Mouse (Mus musculus): ENCODE results near the gene Slc13a3. TPM values are rescaled to one million over a fixed set of nuclear protein-coding genes. Genes with fewer than 3 reads are reported as not detected.
"Not testable (repeated sequence)": the region's sequence is repeated elsewhere in the genome, so short reads cannot be mapped to it uniquely, and the experiment has no call there.

Gene Slc13a3
- polyA plus RNA-seq (2014; fragmentation: Nextera tagmentation; extraction: Ambion mirVana): 1.9 and 2.5 TPM in 2 replicates

GRCm38 (mm10) chr2:165473003-165473402 lies at the start of gene Slc13a3:
TSS of gene Slc13a3 (minus strand) at chr2:165473230.
- H3K4me1 ChIP-seq (replicated peaks; ENCODE audit: control insufficient read depth, insufficient read depth, low read length): peaks cover 6% of the 10 kb centered on the region
- H3K9ac ChIP-seq (ENCODE audit: low read length): peak within 1 kb of the TSS; percentile 43
- H3K27me3 ChIP-seq (ENCODE audit: control insufficient read depth, insufficient read depth, low read length): peaks cover 5% of the 10 kb centered on the region; the same call in 1 of the 2 replicates
- H3K4me3 ChIP-seq (ENCODE audit: low read depth, low read length): peak within 1 kb of the TSS; percentile 24
- no peaks in the 10 kb centered on the region for H3K9me3 ChIP-seq (ENCODE audit: control insufficient read depth, low read length)
- H3K4me2 ChIP-seq (ENCODE audit: low read depth, low read length, severe bottlenecking): peak within 1 kb of the TSS; percentile 53
- no peak within 1 kb of the TSS for H3K27ac ChIP-seq (ENCODE audit: low read depth, low read length)
- ATAC-seq (replicated peaks; ENCODE audit: low FRiP score): 0 out of 2 replicates have a peak, but pooled peaks have one; percentile 21
- H3K36me3 ChIP-seq (ENCODE audit: control insufficient read depth, insufficient read depth, low read length): no peaks in the 10 kb centered on the region
- under 1% methylated on average over 34 of the region's 35 CpGs for WGBS
- peak; percentile 69 for DNase-seq (ENCODE audit: low spot score)

DNA sequence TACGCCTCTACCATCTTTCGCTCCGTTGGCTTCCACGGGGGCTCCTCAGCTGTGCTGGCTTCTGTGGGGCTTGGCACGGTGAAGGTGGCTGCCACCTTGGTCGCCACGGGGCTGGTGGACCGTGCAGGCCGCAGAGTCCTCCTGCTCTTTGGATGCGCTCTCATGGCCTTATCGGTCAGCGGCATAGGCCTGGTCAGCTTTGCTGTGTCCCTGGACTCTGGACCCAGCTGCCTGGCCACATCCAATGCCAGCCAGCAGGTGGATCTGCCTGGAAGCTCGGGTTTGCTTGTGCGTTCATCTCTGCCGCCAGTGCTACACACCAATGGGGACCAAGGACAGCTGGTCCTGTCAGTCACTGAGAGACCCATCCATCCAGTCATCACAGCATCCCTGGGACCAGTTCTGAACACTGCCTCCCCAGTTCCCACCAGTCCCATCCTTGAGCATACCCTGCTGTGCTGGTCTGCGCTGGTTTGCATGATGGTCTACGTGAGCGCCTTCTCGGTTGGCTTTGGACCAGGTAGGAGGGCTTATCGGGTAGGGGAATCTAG lies 42.2 kb upstream of the Slc13a3 start:
- DNase-seq (ENCODE audit: low spot score) (no peak), ATAC-seq (replicated peaks; ENCODE audit: low FRiP score) (no peak)
- H3K36me3 ChIP-seq (ENCODE audit: control insufficient read depth, insufficient read depth, low read length): no peaks in the 10 kb centered on the region
- H3K9me3 ChIP-seq (ENCODE audit: control insufficient read depth, low read length): no peaks in the 10 kb centered on the region
- H3K4me3 ChIP-seq (ENCODE audit: low read depth, low read length): no peak overlapping the region
- H3K9ac ChIP-seq (ENCODE audit: low read length): no peak overlapping the region
- peaks cover 4% of the 10 kb centered on the region; the same call in 1 of the 2 replicates for H3K4me1 ChIP-seq (replicated peaks; ENCODE audit: control insufficient read depth, insufficient read depth, low read length)
- H3K27ac ChIP-seq (ENCODE audit: low read depth, low read length): no peak overlapping the region
- H3K4me2 ChIP-seq (ENCODE audit: low read depth, low read length, severe bottlenecking): no peak overlapping the region
- H3K27me3 ChIP-seq (ENCODE audit: control insufficient read depth, insufficient read depth, low read length): no peaks in the 10 kb centered on the region
- WGBS: 93% methylated on average over 20 of the region's 20 CpGs

GRCm38 (mm10) chr2:165512870-165513600 lies 40.0 kb upstream of the Slc13a3 start:
- WGBS: 52% methylated on average over 11 of the region's 11 CpGs
- Histone ChIP-seq H3K9me3 (ENCODE audit: control insufficient read depth, low read length) (no peaks in the 10 kb centered on the region), H3K36me3 (ENCODE audit: control insufficient read depth, insufficient read depth, low read length) (no peaks in the 10 kb centered on the region), H3K27ac (ENCODE audit: low read depth, low read length) (no peak overlapping the region), H3K9ac (ENCODE audit: low read length) (no peak overlapping the region), H3K4me3 (ENCODE audit: low read depth, low read length) (no peak overlapping the region), H3K4me2 (ENCODE audit: low read depth, low read length, severe bottlenecking) (no peak overlapping the region), H3K27me3 (ENCODE audit: control insufficient read depth, insufficient read depth, low read length) (no peaks in the 10 kb centered on the region), H3K4me1 (replicated peaks; ENCODE audit: control insufficient read depth, insufficient read depth, low read length) (peaks cover 4% of the 10 kb centered on the region; the same call in 1 of the 2 replicates)
- ATAC-seq (replicated peaks; ENCODE audit: low FRiP score): no peak
- DNase-seq (ENCODE audit: low spot score): no peak

DNA sequence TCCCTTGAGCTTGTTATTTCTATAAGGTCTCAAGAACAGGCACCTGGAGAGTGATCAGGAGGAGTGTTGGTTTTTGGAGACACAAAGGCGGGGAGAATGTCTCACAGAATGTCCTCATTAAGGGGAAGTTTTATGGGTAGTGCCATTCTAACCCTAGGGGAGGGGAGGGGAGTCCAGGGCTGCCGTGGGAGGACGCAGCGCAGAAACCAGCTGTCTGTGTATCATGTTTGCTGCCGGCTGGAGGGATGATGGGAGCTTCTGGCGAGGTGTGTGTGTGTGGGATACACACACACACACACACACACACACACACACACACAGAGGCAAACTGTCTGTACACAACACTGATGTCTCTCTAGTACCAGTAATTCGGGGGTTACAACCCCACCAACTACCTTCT lies 39.4 kb upstream of the Slc13a3 start:
- no peak overlapping the region for H3K27ac ChIP-seq (ENCODE audit: low read depth, low read length)
- no peak overlapping the region for H3K4me3 ChIP-seq (ENCODE audit: low read depth, low read length)
- H3K27me3 ChIP-seq (ENCODE audit: control insufficient read depth, insufficient read depth, low read length): no peaks in the 10 kb centered on the region
- no peak for ATAC-seq (replicated peaks; ENCODE audit: low FRiP score)
- H3K4me1 ChIP-seq (replicated peaks; ENCODE audit: control insufficient read depth, insufficient read depth, low read length): peaks cover 4% of the 10 kb centered on the region; the same call in 1 of the 2 replicates
- H3K9ac ChIP-seq (ENCODE audit: low read length): no peak overlapping the region
- DNase-seq (ENCODE audit: low spot score): no peak
- WGBS: 61% methylated on average over 7 of the region's 7 CpGs
- no peaks in the 10 kb centered on the region for H3K9me3 ChIP-seq (ENCODE audit: control insufficient read depth, low read length)
- no peaks in the 10 kb centered on the region for H3K36me3 ChIP-seq (ENCODE audit: control insufficient read depth, insufficient read depth, low read length)
- H3K4me2 ChIP-seq (ENCODE audit: low read depth, low read length, severe bottlenecking): no peak overlapping the region

- H3K27ac ChIP-seq (ENCODE audit: low read depth, low read length); H3K27me3 ChIP-seq (ENCODE audit: control insufficient read depth, insufficient read depth, low read length); DNase-seq (ENCODE audit: low spot score); H3K9me3 ChIP-seq (ENCODE audit: control insufficient read depth, low read length); ATAC-seq (replicated peaks; ENCODE audit: low FRiP score); H3K4me3 ChIP-seq (ENCODE audit: low read depth, low read length); H3K4me1 ChIP-seq (replicated peaks; ENCODE audit: control insufficient read depth, insufficient read depth, low read length); H3K9ac ChIP-seq (ENCODE audit: low read length); H3K36me3 ChIP-seq (ENCODE audit: control insufficient read depth, insufficient read depth, low read length); H3K4me2 ChIP-seq (ENCODE audit: low read depth, low read length, severe bottlenecking): not testable (repeated sequence)
- WGBS: 86% methylated on average over 4 of the region's 4 CpGs
These were observed 38.5 kb upstream of the Slc13a3 start for GRCm38 (mm10) chr2:165511530-165511929.

DNA sequence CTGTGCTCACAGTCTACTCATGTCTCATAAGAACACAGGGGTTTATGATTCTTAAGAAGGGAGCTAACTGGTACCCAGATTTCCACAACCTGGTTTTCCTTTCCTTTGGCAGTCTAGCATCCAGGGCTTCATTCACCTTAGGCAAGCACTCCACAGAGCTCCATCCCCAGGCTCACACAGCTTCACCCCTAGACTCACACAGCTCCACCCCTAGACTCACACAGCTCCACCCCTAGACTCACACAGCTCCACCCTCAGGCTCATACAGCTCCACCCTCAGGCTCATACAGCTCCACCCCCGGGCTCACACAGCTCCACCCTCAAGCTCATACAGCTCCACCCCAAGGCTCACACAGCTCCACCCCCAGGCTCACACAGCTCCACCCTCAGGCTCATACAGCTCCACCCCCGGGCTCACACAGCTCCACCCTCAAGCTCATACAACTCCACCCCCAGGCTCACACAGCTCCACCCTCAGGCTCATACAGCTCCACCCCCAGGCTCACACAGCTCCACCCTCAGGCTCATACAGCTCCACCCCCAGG lies 38.0 kb upstream of the Slc13a3 start:
- not testable (repeated sequence) for H3K36me3 ChIP-seq (ENCODE audit: control insufficient read depth, insufficient read depth, low read length); H3K9ac ChIP-seq (ENCODE audit: low read length); DNase-seq (ENCODE audit: low spot score); ATAC-seq (replicated peaks; ENCODE audit: low FRiP score); H3K4me3 ChIP-seq (ENCODE audit: low read depth, low read length); H3K9me3 ChIP-seq (ENCODE audit: control insufficient read depth, low read length); H3K4me2 ChIP-seq (ENCODE audit: low read depth, low read length, severe bottlenecking); H3K4me1 ChIP-seq (replicated peaks; ENCODE audit: control insufficient read depth, insufficient read depth, low read length); H3K27me3 ChIP-seq (ENCODE audit: control insufficient read depth, insufficient read depth, low read length); H3K27ac ChIP-seq (ENCODE audit: low read depth, low read length)
- WGBS: 78% methylated on average over 2 of the region's 2 CpGs

GRCm38 (mm10) chr2:165510466-165510865 lies 37.4 kb upstream of the Slc13a3 start:
- ATAC-seq (replicated peaks; ENCODE audit: low FRiP score): no peak
- Histone ChIP-seq H3K4me3 (ENCODE audit: low read depth, low read length) (no peak overlapping the region), H3K36me3 (ENCODE audit: control insufficient read depth, insufficient read depth, low read length) (no peaks in the 10 kb centered on the region), H3K4me1 (replicated peaks; ENCODE audit: control insufficient read depth, insufficient read depth, low read length) (peaks cover 4% of the 10 kb centered on the region; the same call in 1 of the 2 replicates), H3K9ac (ENCODE audit: low read length) (no peak overlapping the region), H3K27me3 (ENCODE audit: control insufficient read depth, insufficient read depth, low read length) (no peaks in the 10 kb centered on the region), H3K27ac (ENCODE audit: low read depth, low read length) (no peak overlapping the region), H3K9me3 (ENCODE audit: control insufficient read depth, low read length) (no peaks in the 10 kb centered on the region), H3K4me2 (ENCODE audit: low read depth, low read length, severe bottlenecking) (no peak overlapping the region)
- no peak for DNase-seq (ENCODE audit: low spot score)
- WGBS: 58% methylated on average over 5 of the region's 5 CpGs

DNA sequence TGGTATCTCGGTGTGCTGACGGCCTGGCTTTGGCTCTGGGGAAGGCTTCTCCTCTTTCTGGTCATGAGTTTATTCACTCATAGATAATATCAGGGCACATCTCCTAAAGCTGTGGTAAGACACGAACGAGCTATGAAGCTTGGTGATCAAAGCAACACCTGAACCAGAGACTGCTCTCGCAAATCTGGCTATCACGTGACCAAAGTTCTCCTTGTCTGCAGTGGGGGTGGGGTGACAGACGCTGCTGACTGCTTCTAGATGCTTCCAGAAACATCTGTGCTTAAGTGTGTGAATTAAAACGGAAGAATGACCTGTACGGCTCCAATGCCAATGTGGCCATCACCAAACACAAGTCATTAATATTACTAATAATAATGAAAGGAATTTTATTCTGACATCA lies 36.7 kb upstream of the Slc13a3 start:
- no peak overlapping the region for H3K27ac ChIP-seq (ENCODE audit: low read depth, low read length)
- no peak overlapping the region for H3K9ac ChIP-seq (ENCODE audit: low read length)
- H3K9me3 ChIP-seq (ENCODE audit: control insufficient read depth, low read length): no peaks in the 10 kb centered on the region
- ATAC-seq (replicated peaks; ENCODE audit: low FRiP score) (no peak), DNase-seq (ENCODE audit: low spot score) (no peak)
- no peak overlapping the region for H3K4me3 ChIP-seq (ENCODE audit: low read depth, low read length)
- WGBS: 84% methylated on average over 9 of the region's 9 CpGs
- no peaks in the 10 kb centered on the region for H3K36me3 ChIP-seq (ENCODE audit: control insufficient read depth, insufficient read depth, low read length)
- no peak overlapping the region for H3K4me2 ChIP-seq (ENCODE audit: low read depth, low read length, severe bottlenecking)
- H3K27me3 ChIP-seq (ENCODE audit: control insufficient read depth, insufficient read depth, low read length): no peaks in the 10 kb centered on the region
- peaks cover 4% of the 10 kb centered on the region; the same call in 1 of the 2 replicates for H3K4me1 ChIP-seq (replicated peaks; ENCODE audit: control insufficient read depth, insufficient read depth, low read length)
